Mouse (Mus musculus): ENCODE results near the gene Cenps. TPM values are rescaled to one million over a fixed set of nuclear protein-coding genes. Genes with fewer than 3 reads are reported as not detected.
"Not testable (repeated sequence)": the region's sequence is repeated elsewhere in the genome, so short reads cannot be mapped to it uniquely, and the experiment has no call there.

The Cenps gene
- polyA plus RNA-seq, 1 experiment from 2014 or later: 72.8 TPM

DNA sequence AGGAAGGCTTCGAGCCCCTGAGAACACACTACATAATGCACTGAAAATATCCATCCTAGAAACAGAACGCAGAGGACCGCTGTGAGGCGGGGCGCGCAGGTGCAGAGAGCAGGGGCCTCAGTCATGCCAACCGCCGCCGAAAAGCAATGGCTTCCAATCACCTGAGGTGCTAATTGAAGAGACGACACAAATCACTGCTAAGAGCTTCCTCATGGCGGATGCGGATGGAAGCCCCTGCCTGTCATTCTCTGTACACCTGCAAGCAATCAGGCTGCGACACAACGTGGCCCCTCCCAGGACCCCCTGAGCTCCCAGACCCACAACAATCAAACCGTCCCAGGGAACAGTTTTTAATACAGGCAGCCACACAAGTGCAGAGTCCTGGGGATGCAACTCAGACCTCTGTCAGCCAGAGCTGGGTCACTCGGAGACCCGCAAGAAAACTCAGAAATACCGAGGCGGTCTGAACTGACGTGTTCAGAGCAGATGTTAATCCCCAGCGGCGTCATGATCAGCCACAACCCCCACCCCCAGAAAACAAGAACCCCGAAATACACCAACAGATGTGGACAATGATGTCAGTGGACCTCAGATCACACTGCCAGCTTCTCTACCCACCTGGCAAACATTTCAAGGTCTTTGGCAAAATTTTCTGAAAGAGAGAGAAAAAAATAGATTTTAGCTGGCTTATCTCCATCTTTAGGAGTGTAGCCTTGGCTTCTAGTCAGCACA is 6.2 kb downstream of the Cenps start:
- no peak for DNase-seq (ENCODE audit: low spot score)
- 89% methylated on average over 23 of the region's 23 CpGs for WGBS
- peaks cover 84% of the 10 kb centered on the region for H3K36me3 ChIP-seq
- H3K4me3 ChIP-seq: no peak overlapping the region
- H3K4me1 ChIP-seq: peaks cover 21% of the 10 kb centered on the region
- H3K27me3 ChIP-seq (ENCODE audit: low read depth, poor library complexity, severe bottlenecking): no peaks in the 10 kb centered on the region
- H3K27ac ChIP-seq (replicated peaks): no peak overlapping the region
- no peaks in the 10 kb centered on the region for H3K9me3 ChIP-seq (replicated peaks)

DNA sequence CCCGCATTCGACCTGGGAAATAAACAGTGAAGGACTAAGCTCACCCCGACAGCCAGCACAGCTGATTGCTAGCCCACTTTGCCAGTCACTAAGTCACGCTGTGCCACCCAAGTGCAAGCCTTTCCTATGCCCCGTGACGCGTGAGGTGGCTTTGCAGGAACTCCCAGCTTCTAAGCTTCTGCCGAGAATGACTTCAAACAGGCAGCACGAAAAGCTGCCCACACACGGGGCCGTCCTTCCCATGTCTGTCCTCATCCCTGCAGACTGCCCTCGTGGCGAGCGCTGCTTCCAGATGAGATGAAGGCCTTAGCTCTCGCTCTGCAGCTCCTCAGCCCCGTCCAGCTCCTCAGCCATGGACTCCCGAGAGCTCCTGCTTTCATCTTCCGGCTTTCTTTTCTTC is 9.0 kb downstream of the Cenps start:
- H3K9me3 ChIP-seq (replicated peaks): no peaks in the 10 kb centered on the region
- no peaks in the 10 kb centered on the region for H3K27me3 ChIP-seq (ENCODE audit: low read depth, poor library complexity, severe bottlenecking)
- H3K36me3 ChIP-seq: peaks cover 78% of the 10 kb centered on the region
- 82% methylated on average over 18 of the region's 18 CpGs for WGBS
- peaks cover 23% of the 10 kb centered on the region; the same call in 1 of the 2 replicates for H3K4me1 ChIP-seq
- H3K4me3 ChIP-seq: no peak overlapping the region
- H3K27ac ChIP-seq (replicated peaks): peak overlapping the region; percentile 55; the same call in 1 of the 2 replicates
- DNase-seq (ENCODE audit: low spot score): no peak

DNA sequence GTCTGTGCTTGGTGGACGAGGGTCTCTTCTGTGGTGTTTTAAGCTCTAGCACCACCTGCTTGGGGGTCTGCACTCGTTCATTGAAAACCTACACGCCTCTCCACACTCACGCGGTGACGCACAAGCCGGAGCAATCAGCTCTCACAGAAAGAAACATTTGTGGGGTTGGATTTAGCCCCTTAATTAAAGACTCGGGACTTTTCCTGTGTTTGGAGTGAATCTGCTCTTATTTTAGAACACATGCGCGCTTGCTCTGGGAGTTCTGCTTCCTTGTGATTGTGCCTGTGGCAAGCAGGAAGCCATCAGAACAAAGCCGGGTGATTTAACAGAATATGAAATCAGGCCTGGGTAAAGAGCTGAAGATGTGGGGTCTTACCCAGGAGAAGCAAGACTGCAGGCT is 10.8 kb downstream of the Cenps start, which contains the start of gene Cort:
Gene Cort, minus strand, starts transcription at position 101 of the 400 bp plus-strand sequence.
- H3K4me3 ChIP-seq: no peak within 1 kb of the TSS
- peaks cover 14% of the 10 kb centered on the region; the same call in 1 of the 2 replicates for H3K4me1 ChIP-seq
- H3K27me3 ChIP-seq (ENCODE audit: low read depth, poor library complexity, severe bottlenecking): no peaks in the 10 kb centered on the region
- DNase-seq (ENCODE audit: low spot score): no peak
- peaks cover 62% of the 10 kb centered on the region for H3K36me3 ChIP-seq
- H3K27ac ChIP-seq (replicated peaks): peak within 1 kb of the TSS; percentile 70
- WGBS: 91% methylated on average over 11 of the region's 11 CpGs
- no peaks in the 10 kb centered on the region for H3K9me3 ChIP-seq (replicated peaks)

DNA sequence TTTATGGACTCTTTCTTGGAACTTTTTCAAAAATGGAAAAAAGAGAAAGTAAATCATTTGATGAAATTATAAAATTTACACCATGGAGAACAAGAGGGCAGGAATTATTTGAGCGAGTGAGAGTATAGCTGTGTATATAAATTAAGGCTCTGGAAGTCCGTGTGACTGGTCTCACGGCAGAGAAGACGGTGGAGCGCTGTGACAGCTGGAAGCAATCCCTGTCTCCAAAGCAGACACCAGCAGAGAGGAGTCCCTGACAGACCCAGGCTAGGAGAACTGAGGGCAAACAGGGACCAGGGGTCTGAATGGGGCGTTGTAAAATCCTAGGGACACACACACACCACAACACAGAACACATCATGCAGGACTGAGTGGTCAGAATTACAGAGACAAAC is 11.3 kb downstream of the Cenps start:
- Histone ChIP-seq H3K9me3 (replicated peaks) (no peaks in the 10 kb centered on the region), H3K4me3 (no peak overlapping the region), H3K27ac (replicated peaks) (peak overlapping the region; percentile 55), H3K27me3 (ENCODE audit: low read depth, poor library complexity, severe bottlenecking) (no peaks in the 10 kb centered on the region), H3K36me3 (peaks cover 57% of the 10 kb centered on the region), H3K4me1 (peaks cover 14% of the 10 kb centered on the region; the same call in 1 of the 2 replicates)
- WGBS: 82% methylated on average over 6 of the region's 6 CpGs
- no peak for DNase-seq (ENCODE audit: low spot score)

DNA sequence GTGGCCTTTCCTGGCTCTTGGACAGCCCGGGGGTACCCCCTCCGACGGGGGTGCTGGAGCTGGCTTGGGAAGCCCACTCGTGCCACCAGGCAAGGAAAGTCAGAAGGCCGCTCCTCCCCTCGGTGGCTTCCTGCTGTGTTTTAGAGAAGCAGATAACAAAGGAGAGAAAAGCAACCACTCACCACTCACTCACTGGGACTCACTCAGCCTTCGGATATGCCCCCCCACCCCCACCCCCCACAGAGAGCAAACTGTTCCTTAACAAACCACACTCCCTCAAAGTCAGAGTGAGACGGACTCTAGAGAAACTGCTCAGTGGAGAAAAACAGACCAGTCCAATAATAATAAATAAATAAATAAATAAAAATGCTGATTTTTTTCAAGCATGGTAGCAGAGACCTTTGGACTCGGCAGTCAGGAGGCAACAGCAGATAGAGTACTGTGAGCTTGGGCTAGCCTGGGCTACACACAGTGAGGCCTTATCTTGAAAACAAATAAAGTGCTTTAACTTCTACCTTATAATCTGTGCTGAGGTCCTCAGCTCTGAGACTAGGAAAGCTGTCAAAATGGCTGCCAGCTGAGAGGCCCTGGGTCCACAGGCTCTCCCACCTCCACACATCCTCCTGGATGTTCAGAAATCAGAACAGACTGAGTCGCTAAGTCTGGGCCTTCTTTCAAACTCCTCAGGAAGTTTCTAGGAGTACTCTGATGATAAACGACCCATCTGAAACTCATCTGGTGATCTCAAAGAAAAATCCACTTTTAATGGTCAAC is 11.9 kb downstream of the Cenps start:
- Histone ChIP-seq H3K9me3 (replicated peaks) (no peaks in the 10 kb centered on the region), H3K4me1 (peaks cover 14% of the 10 kb centered on the region; the same call in 1 of the 2 replicates), H3K27ac (replicated peaks) (peak overlapping the region; percentile 60), H3K27me3 (ENCODE audit: low read depth, poor library complexity, severe bottlenecking) (no peaks in the 10 kb centered on the region), H3K4me3 (no peak overlapping the region), H3K36me3 (peaks cover 53% of the 10 kb centered on the region)
- WGBS: 52% methylated on average over 11 of the region's 11 CpGs
- no peak for DNase-seq (ENCODE audit: low spot score)

DNA sequence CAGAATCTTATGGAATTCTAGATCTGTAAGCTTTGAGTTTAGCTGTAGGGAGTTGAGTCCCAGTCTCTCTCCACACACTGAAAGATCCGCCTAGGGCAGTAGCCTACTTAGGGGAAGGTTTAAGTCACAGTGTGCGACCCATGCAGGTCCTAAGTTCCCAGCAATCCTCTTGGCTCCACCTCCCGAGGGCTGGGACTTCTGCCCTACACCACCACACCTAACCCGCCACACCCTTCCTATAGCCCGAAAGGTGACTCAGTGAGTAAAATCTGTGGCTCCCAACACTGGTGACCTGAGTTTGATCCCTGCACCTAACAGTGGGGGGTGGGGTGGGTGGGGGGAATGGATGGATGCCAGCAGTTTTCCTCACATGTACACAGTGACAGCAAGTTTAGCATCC is 14.0 kb downstream of the Cenps start:
- WGBS: 63% methylated on average over 5 of the region's 5 CpGs
- no peak overlapping the region for H3K27ac ChIP-seq (replicated peaks)
- no peak for DNase-seq (ENCODE audit: low spot score)
- peaks cover 32% of the 10 kb centered on the region for H3K36me3 ChIP-seq
- H3K4me3 ChIP-seq: no peak overlapping the region
- H3K27me3 ChIP-seq (ENCODE audit: low read depth, poor library complexity, severe bottlenecking): no peaks in the 10 kb centered on the region
- peaks cover 20% of the 10 kb centered on the region; the same call in 1 of the 2 replicates for H3K4me1 ChIP-seq
- H3K9me3 ChIP-seq (replicated peaks): no peaks in the 10 kb centered on the region

DNA sequence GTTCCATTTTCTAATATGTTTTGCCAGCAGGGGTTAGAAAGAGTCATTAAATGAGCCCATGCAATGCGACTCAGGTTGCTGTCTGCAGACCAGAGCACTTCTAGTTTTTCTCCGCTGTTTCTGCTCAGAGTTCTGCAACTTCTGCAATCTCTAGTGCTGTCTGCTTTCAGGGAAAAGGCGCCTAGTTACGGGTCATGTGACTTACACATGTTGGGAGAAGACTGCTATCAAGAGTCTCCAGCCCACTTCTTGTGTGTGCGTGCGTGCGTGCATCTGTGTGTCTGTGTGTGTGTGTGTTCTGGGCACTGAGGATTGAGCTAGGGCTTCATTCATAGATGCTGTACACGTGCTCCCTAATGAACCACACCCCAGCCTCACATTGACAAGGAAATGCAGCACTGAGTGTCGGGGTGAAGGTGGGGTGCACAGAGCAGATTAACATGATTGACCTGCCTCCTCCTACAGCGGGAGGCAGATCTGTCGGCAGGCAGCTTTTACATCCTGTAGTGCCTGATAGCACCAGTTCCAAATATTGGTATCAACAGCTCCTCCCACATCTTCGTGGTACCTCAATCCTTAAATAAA is 17.4 kb downstream of the Cenps start:
- not testable (repeated sequence) for H3K27me3 ChIP-seq (ENCODE audit: low read depth, poor library complexity, severe bottlenecking); H3K9me3 ChIP-seq (replicated peaks); H3K4me3 ChIP-seq; H3K27ac ChIP-seq (replicated peaks); DNase-seq (ENCODE audit: low spot score); H3K4me1 ChIP-seq
- peaks cover 12% of the 10 kb centered on the region for H3K36me3 ChIP-seq
- 88% methylated on average over 12 of the region's 12 CpGs for WGBS

DNA sequence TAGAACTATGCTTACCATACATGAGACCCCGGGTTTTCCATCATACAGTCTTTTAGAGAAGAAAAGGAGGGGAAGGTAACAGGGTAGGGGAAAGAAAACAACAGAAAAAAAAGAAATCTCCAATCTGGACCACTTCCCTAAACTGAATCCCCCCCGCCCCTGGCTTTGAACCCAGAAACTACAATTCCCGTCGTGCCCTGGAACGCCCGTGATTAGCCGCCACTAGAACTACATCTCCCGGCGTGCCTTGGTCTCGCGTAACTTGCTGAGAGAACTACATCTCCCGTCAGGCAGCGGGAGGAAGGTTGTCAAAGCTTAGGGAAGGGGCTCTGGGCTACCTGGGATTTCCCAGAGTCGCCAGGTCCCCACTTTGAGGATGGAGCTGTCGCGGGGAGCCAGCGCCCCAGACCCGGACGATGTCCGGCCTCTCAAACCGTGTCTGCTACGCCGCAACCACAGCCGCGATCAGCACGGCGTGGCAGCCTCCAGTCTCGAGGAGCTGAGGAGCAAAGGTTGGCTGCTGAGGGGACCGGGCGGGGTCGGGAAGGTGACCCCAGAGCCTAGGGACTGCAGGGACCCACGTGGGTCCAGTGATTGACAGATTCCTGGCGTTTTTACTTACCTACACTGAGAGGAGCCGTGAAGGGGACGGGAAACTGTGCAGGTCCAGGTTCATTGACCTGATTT is 33.4 kb downstream of the Cenps start, which contains the start of gene Dffa:
Gene Dffa, plus strand, starts transcription at position 272 of the 687 bp plus-strand sequence.
- Histone ChIP-seq H3K27ac (replicated peaks) (peak within 1 kb of the TSS; percentile 75), H3K9me3 (replicated peaks) (no peaks in the 10 kb centered on the region), H3K27me3 (ENCODE audit: low read depth, poor library complexity, severe bottlenecking) (no peaks in the 10 kb centered on the region), H3K4me3 (peak within 1 kb of the TSS; percentile 78), H3K4me1 (peaks cover 20% of the 10 kb centered on the region), H3K36me3 (peaks cover 18% of the 10 kb centered on the region)
- peak; percentile 88 for DNase-seq (ENCODE audit: low spot score)
- under 1% methylated on average over 35 of the region's 35 CpGs for WGBS

DNA sequence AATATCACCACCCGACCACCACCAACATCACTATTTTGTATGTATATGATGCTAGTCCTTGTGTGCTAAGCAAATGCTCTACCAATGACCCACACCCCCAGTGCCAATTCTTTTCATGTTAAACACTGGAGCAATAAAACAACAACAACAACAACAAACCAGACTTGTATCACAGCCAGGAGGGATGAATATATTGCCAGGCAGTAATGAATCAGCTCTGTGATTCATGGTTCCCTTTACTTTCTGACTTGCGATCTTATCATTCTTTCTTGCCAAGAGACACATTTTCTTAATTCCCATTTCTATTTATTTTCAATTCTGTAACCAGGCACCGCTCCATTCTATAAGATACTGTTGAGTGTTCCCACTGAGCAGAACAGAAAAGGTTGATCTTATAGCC is 36.0 kb downstream of the Cenps start:
- Histone ChIP-seq H3K4me3 (no peak overlapping the region), H3K27me3 (ENCODE audit: low read depth, poor library complexity, severe bottlenecking) (no peaks in the 10 kb centered on the region), H3K36me3 (peaks cover 5% of the 10 kb centered on the region), H3K9me3 (replicated peaks) (no peaks in the 10 kb centered on the region), H3K4me1 (peaks cover 33% of the 10 kb centered on the region), H3K27ac (replicated peaks) (no peak overlapping the region)
- 89% methylated on average over 3 of the region's 3 CpGs for WGBS
- DNase-seq (ENCODE audit: low spot score): no peak

DNA sequence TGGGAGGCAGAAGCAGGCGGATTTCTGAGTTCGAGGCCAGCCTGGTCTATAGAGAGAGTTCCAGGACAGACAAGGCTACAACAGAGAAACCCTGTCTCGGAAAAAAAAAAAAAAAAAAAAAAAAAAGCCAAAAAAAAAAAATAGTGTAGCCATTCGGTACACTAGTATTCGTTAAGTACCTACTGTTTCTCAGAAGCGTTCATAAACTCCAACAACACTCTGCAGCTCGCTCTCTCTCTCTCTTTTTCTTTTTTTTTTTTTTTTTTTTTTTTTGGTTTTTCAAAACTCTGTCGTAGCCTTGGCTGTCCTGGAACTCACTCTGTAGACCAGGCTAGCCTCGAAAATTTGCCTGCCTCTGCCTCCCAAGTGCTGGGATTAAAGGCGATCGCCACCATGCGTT is 37.0 kb downstream of the Cenps start:
- WGBS: 88% methylated on average over 12 of the region's 12 CpGs

DNA sequence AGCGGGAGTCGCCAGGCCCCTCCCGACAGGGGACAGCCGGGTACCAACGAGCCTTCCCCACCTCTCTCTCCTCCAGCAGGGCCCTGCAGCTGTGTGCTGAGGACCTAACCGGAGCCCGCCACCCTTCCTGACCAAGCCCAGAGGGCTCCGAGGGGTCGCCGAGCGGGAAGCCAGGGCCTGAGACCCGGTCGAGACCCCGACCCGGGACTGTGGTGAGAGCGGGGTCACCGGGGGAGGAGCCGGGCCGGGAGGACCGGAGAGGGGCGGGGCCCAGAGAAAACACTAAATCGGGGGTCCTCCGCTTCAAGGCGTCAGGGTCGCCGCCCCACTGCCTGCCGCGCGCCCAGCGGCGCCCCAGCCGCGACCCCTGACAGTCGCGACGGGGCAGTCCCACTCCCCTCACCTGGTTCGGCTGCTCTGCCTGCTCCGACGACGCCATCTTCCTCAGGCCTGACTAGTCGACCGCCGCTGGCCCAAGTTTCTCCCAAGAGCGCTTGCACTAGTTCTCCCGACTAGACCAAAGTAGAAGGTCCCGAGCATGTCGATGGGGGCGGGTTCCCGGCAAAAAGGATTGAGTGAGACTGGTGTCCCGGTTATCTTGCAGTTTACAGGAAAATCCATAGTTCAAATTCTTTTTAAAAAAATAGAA is 37.9 kb downstream of the Cenps start, which contains the start of gene Pex14:
Gene Pex14, minus strand, starts transcription at position 508 of the 649 bp plus-strand sequence.
- DNase-seq (ENCODE audit: low spot score): peak; percentile 93
- H3K9me3 ChIP-seq (replicated peaks): no peaks in the 10 kb centered on the region
- H3K36me3 ChIP-seq: 0 out of 2 replicates have a peak, but pooled peaks cover 6% of the 10 kb centered on the region
- WGBS: under 1% methylated on average over 50 of the region's 50 CpGs
- H3K4me3 ChIP-seq: peak within 1 kb of the TSS; percentile 100
- no peaks in the 10 kb centered on the region for H3K27me3 ChIP-seq (ENCODE audit: low read depth, poor library complexity, severe bottlenecking)
- peaks cover 24% of the 10 kb centered on the region for H3K4me1 ChIP-seq
- H3K27ac ChIP-seq (replicated peaks): peak within 1 kb of the TSS; percentile 93

More for the DNA sequence above, 37.0 kb downstream of the Cenps start:
- not testable (repeated sequence) for H3K27me3 ChIP-seq (ENCODE audit: low read depth, poor library complexity, severe bottlenecking); H3K4me3 ChIP-seq; DNase-seq (ENCODE audit: low spot score); H3K36me3 ChIP-seq; H3K27ac ChIP-seq (replicated peaks); H3K9me3 ChIP-seq (replicated peaks)
- H3K4me1 ChIP-seq: peaks cover 33% of the 10 kb centered on the region

DNA sequence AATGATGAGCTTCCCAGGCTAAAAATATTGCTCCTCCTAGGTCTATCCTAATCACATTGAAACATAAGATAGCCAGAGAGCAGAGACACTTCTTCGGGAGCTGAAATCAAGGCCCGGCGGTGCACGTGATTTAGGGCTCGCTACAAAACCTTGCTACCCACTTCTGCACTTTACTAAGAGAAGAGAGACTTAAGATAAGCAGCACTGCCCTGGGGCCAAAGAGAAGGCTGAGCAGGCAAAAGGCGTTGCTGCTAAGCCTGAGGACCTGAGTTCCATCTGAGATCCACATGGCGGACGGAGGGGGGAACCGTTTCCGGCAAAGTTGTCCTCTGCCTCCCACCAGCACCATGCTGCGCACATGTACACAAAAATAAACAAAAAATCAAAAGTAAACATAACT is 38.9 kb downstream of the Cenps start:
- Histone ChIP-seq H3K4me3 (peak overlapping the region; percentile 100), H3K27ac (replicated peaks) (peak overlapping the region; percentile 93), H3K27me3 (ENCODE audit: low read depth, poor library complexity, severe bottlenecking) (no peaks in the 10 kb centered on the region), H3K9me3 (replicated peaks) (no peaks in the 10 kb centered on the region), H3K36me3 (peaks cover 15% of the 10 kb centered on the region), H3K4me1 (peaks cover 19% of the 10 kb centered on the region)
- WGBS: 22% methylated on average over 11 of the region's 11 CpGs
- no peak for DNase-seq (ENCODE audit: low spot score)

Measured in midbrain, embryonic 10.5 days (tissue).